Mouse (Mus musculus) mouse embryonic stem cell (cell line): Measurements from ENCODE around the gene Cd81.

Experiments used
- in situ Hi-C, 2 experiments: fragments of 300-500 bp; cut with MboI; formaldehyde crosslinking; loops; 1 replicate in 1 of 2; 3 replicates in 1 of 2; pipeline ENCODE4 v1.14.3; 2019 to 2020; ENCODE audit warnings: low sequenced_read_pairs in 2 of 2, low pct_unique_long_range_greater_than_20kb in 1 of 2, mixed read lengths in 1 of 2; ENCODE audit not compliant: unreplicated experiment in 1 of 2

Gene Cd81

DNA sequence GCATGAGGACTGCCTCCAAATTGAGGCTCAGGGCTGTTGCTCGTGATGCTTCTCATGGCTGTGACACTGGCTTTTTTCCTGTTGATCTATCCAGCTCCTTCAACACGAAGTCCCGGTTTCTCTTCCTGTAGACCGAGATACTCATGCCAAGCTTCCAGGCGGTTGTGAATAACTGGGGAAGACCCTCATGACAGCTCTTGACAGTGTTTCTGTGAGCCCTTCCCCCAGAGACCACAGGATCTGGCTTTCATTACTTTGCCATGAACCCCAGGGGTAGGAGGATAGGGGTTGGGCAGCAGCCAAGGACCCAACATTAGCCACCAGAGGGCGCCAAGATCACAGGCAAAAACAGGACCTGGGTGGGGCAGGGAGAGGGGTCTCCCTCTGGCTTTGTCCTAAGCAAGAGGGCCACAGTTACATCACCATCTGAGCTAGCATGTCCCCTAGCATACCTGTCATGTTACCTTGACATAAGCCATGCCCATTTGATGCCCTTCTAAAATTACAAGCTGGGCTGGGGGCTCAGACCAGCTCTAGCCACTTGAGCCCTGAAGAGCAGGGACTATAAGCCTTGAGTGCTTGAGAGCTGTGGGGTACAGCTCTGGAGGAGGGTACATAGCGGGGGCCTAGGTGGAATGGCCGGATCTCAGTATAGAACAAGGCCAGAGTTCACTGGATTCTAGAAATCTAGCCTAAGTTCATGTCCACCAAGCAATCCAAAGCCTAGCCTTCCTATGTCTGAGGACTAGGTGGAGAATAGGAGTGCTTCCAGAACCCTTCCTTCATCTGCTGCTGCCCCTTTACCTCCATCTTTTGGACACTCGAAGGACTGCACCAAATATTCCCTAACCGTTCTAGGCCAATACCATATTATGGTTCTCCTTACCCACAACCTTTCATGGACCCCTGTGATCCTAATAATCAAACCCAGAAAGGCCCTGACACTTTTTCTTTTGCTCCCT is 42.3 kb downstream of the Cd81 start, which contains the start of gene Trpm5:
Gene Trpm5 (minus strand): TSS at position 51 of the 962 bp plus-strand sequence.
- in situ Hi-C loops = loop anchor here (10.0 to 25.0 kb wide), 2 partner anchors 50 to 358 kb away; partner anchors contain the start of gene Ins2 (in 1 of the 2)

DNA sequence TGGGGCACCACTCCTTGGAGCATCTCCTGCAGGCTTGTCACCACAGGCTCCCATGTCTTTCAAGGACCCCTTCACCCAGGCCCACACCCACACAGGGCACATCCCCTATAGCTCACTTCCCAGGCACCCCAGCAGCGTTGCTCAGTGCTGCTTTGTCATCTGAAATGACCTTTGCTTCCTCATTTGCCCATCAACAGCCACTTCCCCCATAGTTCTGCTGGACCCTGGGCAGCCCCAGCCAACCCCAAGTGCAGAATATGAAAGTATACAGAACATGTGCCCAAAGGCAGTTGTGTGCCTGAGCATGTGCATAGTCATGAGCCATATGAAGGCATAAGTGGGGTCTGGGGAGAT is 43.0 kb downstream of the Cd81 start:
- in situ Hi-C loops = loop anchor here (10.0 to 25.0 kb wide), 2 partner anchors 49 to 358 kb away; partner anchors contain the start of gene Ins2 (in 1 of the 2)

DNA sequence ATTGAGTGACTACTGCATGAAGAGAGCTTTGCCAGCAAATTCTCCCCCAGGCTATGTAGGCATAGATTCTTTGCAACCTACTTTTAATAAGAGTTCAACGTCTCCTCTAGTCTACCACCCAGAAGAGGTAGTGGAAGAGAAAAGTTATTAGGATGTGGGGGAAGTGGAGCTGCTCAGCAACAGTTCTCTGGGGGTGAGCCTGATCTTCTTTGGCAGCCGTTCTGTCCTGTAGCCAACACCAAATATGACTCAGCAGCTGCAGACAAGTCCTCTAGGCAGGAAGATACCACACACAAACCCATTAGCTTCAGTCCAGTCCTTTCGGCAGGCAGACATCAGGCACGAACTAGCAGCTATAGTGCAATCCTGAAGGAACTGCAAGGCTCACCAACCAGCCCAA is 48.2 kb downstream of the Cd81 start:
- in situ Hi-C loops = no loop called here

DNA sequence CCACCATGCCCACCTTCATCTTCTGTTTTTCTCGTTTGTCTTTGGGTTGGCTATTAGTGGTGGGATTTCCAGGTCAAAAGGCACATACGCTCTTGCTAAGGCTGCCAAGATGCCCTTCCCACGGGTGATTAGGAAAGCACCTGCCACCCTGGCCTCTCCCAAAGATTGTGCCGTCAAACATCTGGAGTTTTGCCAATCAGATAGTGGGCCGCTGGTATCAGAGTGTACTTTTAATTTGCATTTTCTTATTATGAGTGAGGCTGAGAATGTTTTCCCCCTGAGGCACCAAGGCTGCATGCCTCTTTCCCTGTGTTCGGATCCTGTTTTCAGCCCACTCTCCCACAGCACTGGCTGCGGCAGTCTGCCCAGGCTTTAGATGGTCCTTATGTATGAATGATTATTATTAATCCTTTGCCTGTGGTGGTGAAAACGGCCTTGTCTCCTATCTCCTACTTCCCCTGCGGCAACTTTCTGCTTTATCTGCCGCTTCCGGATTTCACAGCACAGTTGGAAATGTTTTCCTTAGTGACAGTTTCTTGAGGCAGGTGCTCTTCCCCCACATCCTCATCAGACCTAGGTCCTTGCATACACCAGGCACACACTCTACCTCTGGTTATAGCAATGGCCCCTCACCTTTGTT is 52.8 kb downstream of the Cd81 start:
- in situ Hi-C loops = no loop called here

DNA sequence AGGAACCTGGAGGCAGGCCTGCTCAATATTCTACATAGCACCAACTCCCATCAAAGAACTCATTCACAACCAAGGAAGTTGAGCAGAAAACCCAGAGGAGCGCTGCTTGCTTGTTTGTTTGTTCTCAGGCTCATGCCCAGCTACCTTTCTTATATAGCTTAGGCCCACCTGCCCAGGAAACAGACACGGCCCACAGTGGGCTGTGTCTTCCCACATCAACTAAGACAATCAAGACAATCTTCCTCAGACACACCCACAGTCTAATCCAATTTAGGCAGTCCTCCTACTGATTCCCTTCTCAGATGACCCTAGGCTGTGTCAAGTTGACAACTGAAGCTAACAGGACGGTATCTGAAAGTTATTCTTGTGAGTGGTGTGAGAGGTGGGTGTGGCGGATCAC is 53.5 kb downstream of the Cd81 start, which contains the start of gene Kcnq1:
Gene Kcnq1 (plus strand): TSS at position 301 of the 400 bp plus-strand sequence.
- in situ Hi-C loops = no loop called here

DNA sequence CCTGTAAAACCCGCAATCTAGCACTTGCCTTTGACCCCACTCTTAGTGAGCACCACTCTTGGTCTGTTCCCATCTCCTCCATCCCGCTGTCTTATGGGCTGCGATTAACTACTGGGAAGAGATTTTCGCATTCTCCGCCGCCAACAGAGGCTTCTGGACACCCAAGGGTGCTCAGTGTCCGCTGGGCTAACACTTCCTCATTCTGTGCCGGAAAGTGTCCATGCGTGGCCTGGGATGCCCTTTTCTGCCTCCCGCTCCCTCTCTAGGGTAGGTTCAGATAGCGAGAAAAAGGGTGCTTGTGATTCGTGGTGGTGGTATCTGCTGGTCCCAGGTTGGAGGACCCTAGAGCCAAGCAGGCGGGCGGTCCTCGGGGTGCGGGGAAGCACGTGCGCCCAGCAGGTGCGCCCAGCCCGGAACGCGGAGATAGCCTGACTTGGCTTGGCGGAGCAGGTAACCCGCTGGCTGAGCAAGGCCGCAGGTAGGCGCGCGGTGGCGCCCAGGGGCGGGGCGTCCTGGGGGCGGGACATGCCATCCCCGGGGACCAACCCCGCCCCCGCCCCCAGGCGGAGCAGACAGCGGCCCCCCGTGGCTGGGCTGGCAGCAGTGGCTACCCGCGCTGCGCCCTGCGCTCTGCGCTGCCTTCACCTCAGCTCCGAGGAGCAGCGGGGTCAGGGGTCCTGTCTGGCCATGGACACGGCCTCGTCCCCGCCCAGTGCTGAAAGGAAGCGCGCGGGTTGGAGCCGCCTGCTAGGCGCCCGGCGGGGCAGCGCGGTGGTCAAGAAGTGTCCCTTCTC is 54.3 kb downstream of the Cd81 start:
- in situ Hi-C loops = no loop called here

DNA sequence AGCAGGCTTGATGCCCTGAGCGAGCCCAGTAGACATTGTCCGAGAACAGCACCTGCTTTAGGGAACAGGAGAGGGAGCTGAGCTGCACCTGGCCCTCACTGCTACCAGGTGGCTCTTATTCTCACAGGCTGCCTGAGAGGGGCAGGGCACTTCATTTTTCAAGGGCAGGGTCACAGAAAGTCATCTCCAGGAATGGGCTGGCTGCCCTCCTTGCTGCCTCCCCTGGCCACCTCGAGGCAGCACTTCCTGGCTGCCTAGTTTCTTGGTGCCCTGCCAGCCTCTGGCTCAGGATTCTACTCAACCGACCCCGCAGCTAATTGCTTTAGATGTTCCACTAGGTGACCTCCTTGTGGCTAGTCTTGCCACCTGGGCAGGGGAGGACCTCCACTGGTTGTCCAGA is 55.7 kb downstream of the Cd81 start:
- in situ Hi-C loops = no loop called here

DNA sequence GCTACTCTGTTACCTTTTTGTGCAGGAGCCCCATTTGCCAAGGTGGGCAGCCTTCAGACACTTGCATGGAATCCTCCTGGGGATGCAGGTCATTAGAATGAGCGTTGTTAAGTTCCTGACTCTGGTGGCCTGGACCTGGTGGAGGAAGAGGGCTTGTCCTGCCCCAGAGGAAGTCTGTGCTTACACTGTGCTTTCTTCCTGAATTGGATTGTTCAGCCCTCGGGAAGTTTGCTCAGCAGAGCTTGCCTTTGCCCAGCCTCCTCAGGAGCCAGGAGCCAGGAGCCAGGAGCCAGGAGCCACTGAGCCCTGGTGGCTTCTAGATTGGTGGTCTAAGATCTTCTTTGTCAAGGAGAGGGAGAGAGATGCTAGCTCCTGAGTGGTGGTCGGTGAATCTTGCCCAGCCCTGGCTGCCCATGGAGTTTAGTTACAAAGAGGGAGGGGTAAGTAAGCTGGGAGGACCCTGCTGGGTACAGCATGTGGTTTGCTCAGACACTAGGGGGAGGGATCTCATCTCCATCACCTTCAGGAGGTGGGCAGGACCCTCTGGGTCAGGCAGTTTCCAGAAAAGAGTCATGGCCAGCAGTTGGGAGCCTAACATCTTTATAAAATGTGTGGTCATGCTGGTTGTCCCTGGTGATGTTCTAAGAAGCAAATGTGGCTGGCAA is 56.6 kb downstream of the Cd81 start:
- in situ Hi-C loops = no loop called here

DNA sequence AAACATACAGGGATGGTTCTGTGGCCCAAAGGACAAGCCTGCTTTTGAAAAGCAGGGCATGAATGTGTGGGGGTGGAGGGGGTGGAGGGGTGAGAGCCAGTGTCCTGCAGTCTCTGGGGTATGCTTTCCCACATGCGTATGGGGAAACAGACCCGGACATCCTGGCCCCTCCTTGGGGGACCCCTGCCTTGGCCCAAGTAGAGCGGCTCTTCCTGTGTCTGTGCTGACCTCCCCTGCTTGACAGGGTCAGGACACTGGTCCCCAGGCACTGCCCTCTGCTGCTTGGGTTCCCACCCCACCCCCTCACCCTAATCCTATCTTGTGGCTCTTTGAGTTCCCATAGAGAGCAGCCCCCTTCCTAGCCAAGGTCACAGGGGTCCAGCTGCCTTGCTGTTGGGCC is 57.2 kb downstream of the Cd81 start:
- in situ Hi-C loops = loop anchor here (5.0 kb wide), 1 partner anchor 38 kb away; no protein-coding TSS in a partner anchor

DNA sequence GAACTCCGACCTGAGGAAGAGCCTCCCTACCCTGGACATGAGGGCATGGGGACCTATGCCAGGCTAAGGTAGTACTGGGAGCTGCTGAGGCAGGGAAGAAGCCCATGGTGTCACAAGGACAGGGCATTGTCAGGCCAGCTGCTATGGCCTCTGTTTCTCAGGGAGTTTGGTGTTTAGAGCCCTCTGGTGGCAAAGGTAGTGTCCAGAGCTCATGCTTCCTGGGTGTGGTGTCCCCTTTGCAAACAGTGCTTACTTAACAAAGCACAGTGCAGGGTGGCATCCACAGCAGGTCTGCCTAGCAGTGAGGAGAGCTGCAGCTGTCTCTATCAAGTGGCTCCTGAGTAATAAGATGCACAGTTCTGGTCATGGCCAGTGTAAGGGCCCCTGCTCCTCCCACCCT is 58.3 kb downstream of the Cd81 start:
- in situ Hi-C loops = loop anchor here (5.0 kb wide), 1 partner anchor 36 kb away; no protein-coding TSS in a partner anchor

DNA sequence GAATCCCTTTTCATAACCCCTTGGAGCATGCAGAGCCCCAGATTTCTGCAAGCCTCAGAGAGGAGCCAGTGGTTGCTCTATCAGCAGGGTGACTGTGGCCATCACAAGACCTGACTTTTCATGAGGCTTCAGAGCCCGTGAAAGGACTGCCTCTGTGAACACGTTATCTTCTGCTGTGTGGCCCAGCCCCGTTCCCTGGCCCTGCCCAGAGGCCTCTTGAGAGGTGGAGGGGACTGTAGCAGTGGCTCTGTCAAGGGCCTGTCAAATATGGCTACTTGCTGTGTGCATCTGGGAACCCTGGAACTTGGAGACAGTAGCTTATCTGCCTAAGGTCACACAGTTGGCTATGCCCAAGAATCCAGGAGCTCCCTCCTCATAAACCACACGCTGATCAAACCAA is 59.2 kb downstream of the Cd81 start:
- in situ Hi-C loops = loop anchor here (5.0 kb wide), 1 partner anchor 36 kb away; no protein-coding TSS in a partner anchor

DNA sequence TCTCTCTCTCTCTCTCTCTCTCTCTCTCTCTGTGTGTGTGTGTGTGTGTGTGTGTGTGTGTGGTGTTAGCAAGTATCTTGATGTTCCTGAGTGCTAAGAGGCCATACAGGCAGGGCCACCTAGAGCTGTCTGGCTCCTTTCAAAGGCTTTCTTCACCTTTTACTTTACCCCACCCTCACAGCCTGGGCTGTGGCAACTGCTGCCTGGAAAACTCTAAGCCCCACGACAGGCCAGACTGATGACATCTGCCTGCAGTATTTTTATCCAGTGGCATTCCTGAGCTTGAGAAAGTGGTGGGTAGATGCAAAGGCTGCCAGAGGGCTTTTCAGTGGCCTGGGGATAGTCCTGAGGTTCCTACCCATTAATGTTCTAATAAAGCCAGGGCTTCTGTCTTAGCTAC is 59.9 kb downstream of the Cd81 start:
- in situ Hi-C loops = loop anchor here (5.0 kb wide), 1 partner anchor 35 kb away; no protein-coding TSS in a partner anchor

DNA sequence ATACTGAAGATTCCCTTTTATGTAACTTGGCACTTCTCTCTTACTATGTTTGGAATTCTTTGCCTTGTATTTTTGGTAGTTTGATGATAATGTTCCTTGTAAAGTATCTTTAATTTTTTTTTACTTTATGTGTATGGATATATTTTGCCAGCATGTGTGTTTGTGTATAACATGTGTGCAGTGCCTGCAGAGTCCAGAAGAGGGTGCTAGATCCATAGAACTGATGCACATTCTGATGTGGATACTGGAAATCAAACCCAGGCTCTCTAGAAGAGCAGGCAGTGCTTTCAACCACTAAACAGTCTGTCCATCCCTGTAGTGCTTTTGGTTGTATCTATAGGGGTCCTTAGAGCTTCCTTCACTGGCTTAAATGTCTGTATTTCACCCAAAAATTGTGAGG is 62.2 kb downstream of the Cd81 start:
- in situ Hi-C loops = loop anchor here (5.0 kb wide), 1 partner anchor 33 kb away; no protein-coding TSS in a partner anchor

DNA sequence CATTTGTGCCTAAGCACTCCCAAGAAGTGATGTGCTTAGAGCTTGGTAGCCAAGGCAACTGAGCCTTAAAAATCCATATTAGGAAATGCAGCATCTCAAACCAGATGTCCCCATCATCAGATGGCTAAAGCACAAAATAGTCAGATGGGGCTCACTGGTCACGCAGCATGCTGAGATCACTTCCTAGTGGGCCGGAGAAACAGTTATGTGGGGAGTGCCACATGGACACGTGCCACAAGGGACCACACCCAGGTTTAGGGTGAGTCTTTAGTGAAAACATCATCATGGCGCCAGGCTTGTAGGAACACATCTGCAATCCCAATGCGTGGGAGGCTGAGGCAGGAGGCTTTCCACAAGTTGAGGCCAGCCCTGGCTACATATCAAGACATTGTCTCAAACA is 64.0 kb downstream of the Cd81 start:
- in situ Hi-C loops = no loop called here
